Mouse (Mus musculus) E14TG2a.4 (cell line): Measurements from ENCODE around the gene Pcbp4.

Experiments
- H3K27me3 ChIP-seq: 2 replicates; pipeline ENCODE4 v1.6.1; 2014; ENCODE audit warnings: low read length, control low read depth; ENCODE audit not compliant: insufficient read depth
- H3K36me3 ChIP-seq: 2 replicates; pipeline ENCODE4 v1.6.1; 2014; ENCODE audit warnings: low read length, control low read depth; ENCODE audit not compliant: insufficient read depth
- H3K4me1 ChIP-seq: replicated peaks from 2 replicates; pipeline ENCODE4 v1.6.1; 2014; ENCODE audit warnings: low read depth, low read length, control low read depth
- H3K4me3 ChIP-seq: replicated peaks from 2 replicates; pipeline ENCODE4 v1.5.1; 2014; ENCODE audit warnings: mild to moderate bottlenecking, low read length
- H3K9me3 ChIP-seq: 2 replicates; pipeline ENCODE4 v1.6.1; 2014; ENCODE audit warnings: low read length, control low read depth
- CTCF ChIP-seq: conservative IDR thresholded peaks from 2 replicates; pipeline ENCODE4 v1.5.1; 2014; ENCODE audit warnings: low read length
- NANOG ChIP-seq: IDR thresholded peaks from 2 replicates; pipeline ENCODE4 v1.6.1; 2014; ENCODE audit warnings: borderline replicate concordance, low read length, mixed read lengths
- POU5F1 ChIP-seq: IDR thresholded peaks from 2 replicates; pipeline ENCODE4 v1.6.1; 2014; ENCODE audit warnings: low read length, borderline replicate concordance

The Pcbp4 gene

GRCm38 (mm10) chr9:106450661-106451060 lies 2.4 kb upstream of the Pcbp4 start:
- TF ChIP-seq CTCF: no peak
- no peak for TF ChIP-seq NANOG
- TF ChIP-seq POU5F1: no peak
- Histone ChIP-seq H3K4me1 (peaks cover 78% of the 10 kb centered on the region), H3K4me3 (peak overlapping the region; percentile 26; the same call in 1 of the 2 replicates), H3K36me3 (no peaks in the 10 kb centered on the region), H3K27me3 (peaks cover 7% of the 10 kb centered on the region; the same call in 1 of the 2 replicates), H3K9me3 (no peaks in the 10 kb centered on the region)

GRCm38 (mm10) chr9:106451298-106451697 lies 1.8 kb upstream of the Pcbp4 start:
- H3K27me3 ChIP-seq: peaks cover 7% of the 10 kb centered on the region; the same call in 1 of the 2 replicates
- TF ChIP-seq CTCF (no peak), POU5F1 (no peak), NANOG (no peak)
- H3K4me3 ChIP-seq: no peak overlapping the region
- H3K36me3 ChIP-seq: peaks cover 2% of the 10 kb centered on the region
- peaks cover 78% of the 10 kb centered on the region for H3K4me1 ChIP-seq
- H3K9me3 ChIP-seq: no peaks in the 10 kb centered on the region

- Histone ChIP-seq H3K9me3 (no peaks in the 10 kb centered on the region), H3K4me3 (peak overlapping the region; percentile 3), H3K4me1 (peaks cover 79% of the 10 kb centered on the region), H3K36me3 (peaks cover 8% of the 10 kb centered on the region), H3K27me3 (peaks cover 7% of the 10 kb centered on the region; the same call in 1 of the 2 replicates)
- TF ChIP-seq NANOG (no peak), CTCF (no peak), POU5F1 (no peak)
Observed at GRCm38 (mm10) chr9:106451899-106452298, 1.2 kb upstream of the Pcbp4 start.

GRCm38 (mm10) chr9:106452351-106452750 lies 740 bp upstream of the Pcbp4 start:
- Histone ChIP-seq H3K4me3 (peak overlapping the region; percentile 90), H3K27me3 (peaks cover 7% of the 10 kb centered on the region; the same call in 1 of the 2 replicates), H3K4me1 (peaks cover 83% of the 10 kb centered on the region), H3K36me3 (peaks cover 13% of the 10 kb centered on the region), H3K9me3 (no peaks in the 10 kb centered on the region)
- TF ChIP-seq CTCF (no peak), POU5F1 (no peak), NANOG (no peak)

- Histone ChIP-seq H3K27me3 (peaks cover 7% of the 10 kb centered on the region; the same call in 1 of the 2 replicates), H3K4me3 (peak overlapping the region; percentile 90), H3K36me3 (peaks cover 18% of the 10 kb centered on the region), H3K9me3 (no peaks in the 10 kb centered on the region), H3K4me1 (peaks cover 84% of the 10 kb centered on the region)
- TF ChIP-seq NANOG: no peak
- no peak for TF ChIP-seq CTCF
- no peak for TF ChIP-seq POU5F1
Observed at GRCm38 (mm10) chr9:106452821-106453220, 270 bp upstream of the Pcbp4 start.

- Histone ChIP-seq H3K4me3 (peak overlapping the region; percentile 84), H3K27me3 (peaks cover 3% of the 10 kb centered on the region; the same call in 1 of the 2 replicates), H3K4me1 (peaks cover 84% of the 10 kb centered on the region), H3K36me3 (peaks cover 32% of the 10 kb centered on the region), H3K9me3 (no peaks in the 10 kb centered on the region)
- no peak for TF ChIP-seq NANOG
- TF ChIP-seq POU5F1: no peak
- no peak for TF ChIP-seq CTCF
Observed at GRCm38 (mm10) chr9:106454071-106454761, 1.1 kb downstream of the Pcbp4 start.

GRCm38 (mm10) chr9:106454888-106455681 lies 2.0 kb downstream of the Pcbp4 start:
- peaks cover 40% of the 10 kb centered on the region for H3K36me3 ChIP-seq
- TF ChIP-seq POU5F1 (no peak), NANOG (no peak), CTCF (no peak)
- no peaks in the 10 kb centered on the region for H3K9me3 ChIP-seq
- H3K27me3 ChIP-seq: no peaks in the 10 kb centered on the region
- peak overlapping the region; percentile 84 for H3K4me3 ChIP-seq
- H3K4me1 ChIP-seq: peaks cover 88% of the 10 kb centered on the region

- peaks cover 53% of the 10 kb centered on the region for H3K36me3 ChIP-seq
- TF ChIP-seq NANOG (no peak), CTCF (no peak), POU5F1 (no peak)
- no peaks in the 10 kb centered on the region for H3K9me3 ChIP-seq
- peak overlapping the region; percentile 84 for H3K4me3 ChIP-seq
- peaks cover 86% of the 10 kb centered on the region for H3K4me1 ChIP-seq
- H3K27me3 ChIP-seq: no peaks in the 10 kb centered on the region
Observed at GRCm38 (mm10) chr9:106456325-106457162, 3.5 kb downstream of the Pcbp4 start.
